Mouse (Mus musculus): ENCODE results near the gene Ap1ar.

Gene Ap1ar

DNA sequence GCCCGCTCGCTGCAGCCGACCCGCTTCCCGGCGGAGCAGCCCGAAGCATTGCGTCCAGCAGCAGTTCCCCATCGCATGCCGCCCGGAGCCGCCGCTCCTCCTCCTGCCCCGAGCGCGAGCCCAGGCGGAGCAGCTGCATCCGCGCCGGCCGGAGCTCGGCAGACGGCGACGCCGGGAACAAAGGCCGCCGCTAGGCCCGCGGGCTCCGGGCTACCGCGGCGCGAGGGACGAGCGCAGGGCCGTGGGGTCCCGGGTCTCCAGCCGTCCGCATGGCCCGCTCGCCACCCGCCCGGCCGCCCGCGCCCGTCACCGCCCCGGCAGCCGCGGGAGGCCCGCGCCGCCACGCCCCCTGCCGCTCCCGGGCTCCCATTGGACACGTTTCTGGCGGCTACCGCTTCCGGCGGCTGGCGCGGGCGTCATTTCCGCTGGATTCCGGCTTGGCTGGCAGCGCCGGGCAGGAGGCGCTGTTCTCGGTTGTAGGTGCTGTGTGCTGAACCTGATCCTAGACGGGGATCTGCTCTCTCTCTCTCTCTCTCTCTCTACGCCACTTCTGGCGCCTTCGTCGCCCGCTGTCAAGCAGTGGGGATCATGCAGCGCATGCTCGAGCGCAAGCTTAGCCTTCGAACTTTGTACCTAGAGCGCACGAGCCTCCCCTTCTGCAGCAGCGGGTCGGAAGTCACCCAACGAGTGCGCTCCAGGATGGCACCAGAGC lies at the start of gene Ap1ar:
Gene Ap1ar (minus strand): TSS at position 370 of the 712 bp plus-strand sequence.
- DNase-seq (ENCODE audit: low read depth, low spot score) = peak; percentile 98

DNA sequence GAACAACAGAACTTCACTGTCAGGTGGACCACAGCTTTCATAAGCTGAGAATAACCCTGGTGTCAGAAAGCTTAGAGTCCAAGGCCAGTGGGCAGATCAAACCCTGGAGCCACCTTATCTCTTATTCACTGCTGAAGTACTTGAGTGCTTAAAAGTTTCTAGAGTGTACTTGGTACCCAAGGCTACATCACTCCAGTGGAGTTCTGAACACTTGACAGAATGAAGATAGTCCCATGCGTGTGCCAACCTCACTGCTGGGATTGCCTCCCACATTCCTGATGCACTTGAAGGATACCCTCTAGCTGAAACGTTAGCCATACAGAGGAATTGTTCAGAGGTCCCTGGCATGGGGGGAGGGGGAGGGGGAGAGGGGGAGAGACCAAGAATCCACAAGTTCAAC lies 44.4 kb upstream of the Ap1ar start:
- no peak for DNase-seq (ENCODE audit: low read depth, low spot score)

DNA sequence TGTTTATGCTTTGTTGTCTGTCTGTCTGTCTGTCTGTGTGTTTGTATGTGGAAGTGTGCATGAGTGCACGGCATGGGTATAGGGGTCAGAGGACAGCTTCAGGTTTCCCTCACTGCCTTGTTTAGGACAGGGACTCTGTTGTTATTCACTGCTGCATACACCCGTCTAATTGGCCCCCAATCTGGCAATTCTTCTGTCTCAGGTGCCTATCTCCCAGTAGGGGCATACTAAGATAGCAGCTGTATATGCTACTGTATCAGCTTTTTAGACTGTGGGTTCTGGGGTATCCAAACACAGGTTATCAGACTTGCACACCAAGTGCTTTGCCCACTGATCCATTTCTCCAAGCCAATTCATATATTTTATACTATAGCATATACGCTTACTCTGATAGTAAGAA lies 42.6 kb upstream of the Ap1ar start:
- no peak for DNase-seq (ENCODE audit: low read depth, low spot score)

DNA sequence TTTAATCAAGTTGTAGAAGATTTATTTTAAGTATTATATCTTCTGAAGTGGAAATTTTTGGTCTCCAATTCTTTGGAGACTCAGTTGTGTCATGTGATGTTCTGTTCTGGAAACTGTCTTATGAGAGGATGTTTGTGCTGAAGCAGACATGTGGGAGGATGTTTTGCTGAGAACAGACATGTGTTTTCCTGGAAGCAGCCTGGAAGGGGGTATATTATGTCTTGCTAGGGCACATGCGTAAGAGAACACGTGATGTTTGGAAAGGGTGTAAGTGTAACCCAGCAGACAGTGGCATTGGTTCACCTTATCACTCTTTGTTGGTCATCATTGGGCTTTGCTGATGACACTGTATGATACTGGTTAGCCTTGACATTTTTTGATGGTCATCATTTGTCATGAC lies 38.2 kb upstream of the Ap1ar start:
- peak; percentile 51 for DNase-seq (ENCODE audit: low read depth, low spot score)

DNA sequence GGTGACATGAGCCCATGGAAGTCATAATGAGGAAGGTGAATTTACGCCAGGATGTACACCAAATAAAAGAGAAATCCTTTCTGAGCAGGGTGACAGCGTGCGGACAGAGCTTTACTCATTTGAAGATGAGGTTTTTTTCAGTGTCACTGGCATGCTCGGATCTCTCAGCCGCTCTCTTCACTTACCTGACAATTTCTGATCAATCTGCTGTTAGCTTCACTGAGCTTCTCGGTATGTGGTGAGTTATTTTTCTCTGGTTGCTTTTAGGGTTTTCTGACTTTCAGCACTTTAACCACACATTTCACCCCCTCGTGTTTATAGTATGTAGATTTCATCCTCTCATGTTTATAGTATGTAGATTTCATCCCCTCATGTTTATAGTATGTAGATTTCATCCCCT lies 37.7 kb upstream of the Ap1ar start:
- DNase-seq (ENCODE audit: low read depth, low spot score) = no peak

DNA sequence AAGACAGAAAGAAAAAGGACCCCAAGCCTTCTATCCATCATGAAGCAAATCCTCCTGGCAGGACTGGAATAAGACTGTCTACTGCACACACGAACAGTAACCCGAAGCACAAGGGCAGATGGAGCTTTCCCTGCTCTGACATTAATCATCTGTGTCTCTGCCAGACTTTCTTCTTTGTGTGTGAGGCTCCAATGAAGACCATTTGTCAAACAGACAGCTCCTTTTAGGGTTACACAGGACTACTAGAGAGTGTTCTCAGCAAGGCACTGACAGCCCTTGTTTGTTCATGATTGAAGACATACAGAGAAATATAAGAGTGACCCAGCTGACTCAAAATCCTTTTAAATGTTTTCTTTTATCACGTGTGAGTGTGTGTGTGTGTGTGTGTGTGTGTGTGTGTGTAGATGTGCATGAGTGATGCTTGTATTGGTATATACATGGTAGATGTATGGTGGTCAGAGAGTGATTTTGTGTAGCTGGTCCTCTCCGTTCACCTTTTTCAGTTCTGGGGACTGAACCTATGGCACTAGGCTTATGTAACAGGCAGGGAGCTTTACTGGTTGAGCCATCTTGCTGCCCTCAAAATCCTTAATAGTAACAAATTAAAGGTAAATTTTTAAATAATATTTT lies 37.0 kb upstream of the Ap1ar start:
- no peak for DNase-seq (ENCODE audit: low read depth, low spot score)

DNA sequence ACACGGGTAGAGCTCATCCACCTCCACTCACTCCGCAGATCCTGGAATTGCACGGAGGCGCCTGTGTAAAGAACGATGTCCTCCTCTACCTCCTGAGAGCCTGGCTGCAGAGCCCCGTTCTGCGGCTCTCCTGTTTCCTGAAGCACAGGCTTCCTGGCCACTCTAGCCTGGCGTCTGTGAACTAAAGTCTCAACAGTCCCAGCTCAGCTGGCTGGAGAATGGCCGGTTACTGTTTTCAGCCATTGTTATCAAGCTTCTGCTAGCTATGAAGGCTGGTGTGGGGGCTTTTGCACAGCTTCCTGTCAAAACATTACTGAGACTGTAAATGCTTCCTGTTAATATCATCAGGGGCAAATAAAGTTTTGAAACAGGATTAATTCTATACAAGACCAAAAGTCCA lies 34.3 kb upstream of the Ap1ar start:
- DNase-seq (ENCODE audit: low read depth, low spot score) = no peak

DNA sequence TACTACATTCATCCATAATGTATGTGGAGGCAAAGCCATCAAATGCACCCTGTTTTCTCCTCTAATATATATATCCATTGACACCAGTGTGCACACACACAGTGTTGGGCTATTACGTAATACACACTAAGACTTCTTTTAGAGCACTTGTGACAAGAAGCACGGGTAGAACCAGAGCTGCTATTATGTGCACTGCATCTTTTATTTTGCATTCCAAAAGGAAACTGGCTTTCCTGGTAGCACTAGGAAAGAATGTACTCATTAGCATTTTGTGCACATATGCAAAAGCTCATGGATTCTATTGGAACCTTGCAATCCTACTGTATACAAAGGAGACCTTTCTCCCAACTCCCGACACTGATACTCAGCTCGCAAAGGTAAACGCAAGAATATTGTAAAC lies 31.6 kb upstream of the Ap1ar start:
- no peak for DNase-seq (ENCODE audit: low read depth, low spot score)

DNA sequence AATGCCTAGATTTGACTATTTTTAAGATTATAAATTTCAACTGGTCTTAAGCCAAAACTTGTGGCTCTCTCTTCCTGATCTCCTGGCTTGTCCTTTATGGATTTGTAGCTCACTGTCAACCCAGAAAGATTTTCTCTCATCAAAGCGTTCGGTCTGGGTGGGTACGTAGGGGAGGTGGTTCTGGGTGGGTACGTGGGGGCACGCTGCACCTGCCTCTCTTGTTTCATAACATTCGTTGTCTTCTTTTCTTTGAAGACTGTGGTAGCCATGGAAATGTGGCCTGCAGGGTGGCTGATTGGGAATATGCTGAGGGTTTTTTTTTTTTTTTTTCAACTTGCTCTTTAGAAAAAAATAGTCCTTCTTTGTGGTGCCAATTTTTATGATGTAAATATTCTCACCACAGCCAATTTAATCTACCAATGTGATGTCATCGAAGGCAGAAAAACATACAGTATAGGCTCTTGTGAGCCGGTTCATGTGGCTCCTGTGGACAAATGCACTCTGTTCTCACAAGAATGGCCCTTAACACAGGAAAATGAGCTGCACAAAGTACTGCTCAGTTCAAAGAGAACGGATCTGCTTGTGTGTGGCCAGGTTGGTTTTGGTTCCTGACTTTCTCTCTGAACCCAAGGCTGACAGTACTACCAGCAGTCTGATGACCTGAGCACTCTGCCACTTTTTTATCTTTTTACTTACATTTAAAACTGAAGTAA lies 30.9 kb upstream of the Ap1ar start:
- DNase-seq (ENCODE audit: low read depth, low spot score) = no peak

DNA sequence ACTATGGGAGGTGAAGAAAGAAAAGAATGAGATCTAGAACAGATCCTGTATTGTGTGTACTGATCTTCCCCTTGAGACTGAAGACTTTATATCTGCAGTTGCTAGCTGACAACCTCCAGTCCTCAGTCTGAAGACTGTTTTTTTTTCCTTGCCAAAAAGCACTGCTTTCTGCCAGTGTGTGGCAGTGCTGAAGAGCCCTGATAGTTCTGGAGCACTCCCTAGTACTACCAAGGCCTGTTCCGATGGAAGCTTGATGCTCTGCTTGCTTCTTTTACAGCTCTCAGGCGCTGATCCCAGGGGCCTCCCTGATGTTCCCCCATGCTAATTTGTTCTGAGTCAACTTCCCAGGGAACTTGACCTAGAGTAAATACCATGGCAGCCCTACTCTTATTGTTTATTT lies 26.9 kb upstream of the Ap1ar start:
- no peak for DNase-seq (ENCODE audit: low read depth, low spot score)

DNA sequence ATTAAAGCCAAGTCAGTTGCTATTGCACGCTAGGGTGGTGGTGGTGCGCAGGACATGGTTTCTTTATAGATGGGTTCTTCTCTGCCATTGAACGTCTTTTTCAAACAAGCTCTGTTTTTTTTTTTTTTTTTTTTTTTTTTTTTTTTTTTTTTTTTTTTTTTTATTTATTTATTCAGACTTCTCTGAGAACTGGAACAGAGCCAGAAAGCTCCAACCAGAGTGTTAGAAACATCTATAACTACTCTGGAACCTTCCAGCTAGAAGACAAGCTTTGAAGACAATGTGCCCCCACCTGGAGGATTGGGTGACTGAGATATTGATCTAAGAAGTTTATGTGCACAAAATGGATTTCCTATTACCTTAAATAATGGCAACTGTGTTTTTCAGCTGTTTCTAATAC lies 26.2 kb upstream of the Ap1ar start:
- DNase-seq (ENCODE audit: low read depth, low spot score) = peak; percentile 15

DNA sequence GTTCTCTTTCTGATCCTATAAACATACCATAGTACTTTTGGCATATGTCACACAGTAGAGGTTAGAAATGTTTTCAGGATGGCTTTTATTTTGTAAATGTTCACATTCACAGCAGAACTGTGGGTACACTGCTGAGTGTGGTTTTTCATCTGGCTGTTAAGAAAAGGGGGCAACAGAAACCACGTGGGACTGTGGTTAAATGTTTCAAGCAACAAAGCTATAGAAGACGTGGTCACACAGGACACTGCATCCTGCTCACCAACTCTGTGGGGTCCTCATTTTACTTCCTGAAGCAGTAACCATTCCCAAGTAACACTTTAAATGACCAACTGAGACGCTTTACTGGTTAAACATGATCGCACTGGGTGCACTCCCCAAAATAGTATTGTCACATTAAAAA lies 25.2 kb upstream of the Ap1ar start:
- no peak for DNase-seq (ENCODE audit: low read depth, low spot score)

DNA sequence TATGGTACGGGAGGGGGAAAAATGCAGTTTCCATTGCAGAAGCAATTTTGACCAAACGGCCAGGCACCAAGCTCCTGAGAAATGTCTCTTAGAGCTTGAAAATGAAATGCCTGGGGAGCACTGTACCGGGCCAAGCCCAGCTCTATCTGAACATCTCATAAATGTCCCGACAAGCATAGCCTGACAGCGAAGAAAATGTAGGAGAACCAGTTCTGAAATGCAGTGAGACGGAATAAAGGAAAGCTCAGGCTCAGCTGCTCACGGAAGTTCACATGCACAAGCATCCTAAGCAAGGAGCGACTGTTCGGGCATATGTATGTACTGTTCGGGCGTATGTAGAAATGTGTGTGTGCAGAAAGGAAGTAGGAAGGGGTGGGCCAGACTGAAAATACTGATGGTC lies 24.0 kb upstream of the Ap1ar start:
- no peak for DNase-seq (ENCODE audit: low read depth, low spot score)

DNA sequence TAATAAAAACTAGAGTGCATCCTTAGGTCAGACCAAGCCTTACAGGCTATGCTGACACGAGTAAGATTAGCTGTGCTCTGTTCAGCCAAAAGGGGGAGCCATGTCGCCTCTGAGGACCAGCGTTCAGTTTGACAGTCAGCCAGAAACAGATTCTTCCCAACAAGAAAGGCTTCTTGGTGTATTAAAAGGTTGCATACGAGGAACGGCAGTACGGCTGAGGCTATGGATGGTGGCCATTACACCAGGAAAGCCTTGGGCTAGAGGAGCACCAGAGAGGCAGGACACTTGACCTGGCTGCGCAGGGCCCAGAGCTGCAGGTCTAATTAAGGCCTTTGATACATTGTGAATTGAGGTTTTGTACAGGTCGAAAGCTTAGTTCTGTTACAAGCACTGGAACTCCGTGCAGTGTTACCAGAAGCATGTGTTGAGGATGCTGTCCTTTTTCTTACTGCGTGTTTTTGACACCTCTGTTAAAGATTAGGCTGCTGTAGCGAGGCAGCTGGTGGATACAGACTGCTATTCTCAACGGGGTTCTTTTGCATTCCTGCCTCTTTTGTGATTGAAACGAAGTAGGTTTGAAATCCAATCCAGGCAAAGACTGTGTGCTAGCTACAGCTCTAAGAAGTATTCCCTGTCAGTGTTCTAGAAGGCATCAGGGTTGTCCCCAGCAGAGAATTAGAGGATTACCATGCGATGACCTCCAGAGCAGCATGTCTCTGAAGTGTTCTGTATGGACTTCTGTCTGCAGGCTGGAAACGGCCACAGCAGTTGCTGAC lies 16.3 kb upstream of the Ap1ar start:
- peak; percentile 85 for DNase-seq (ENCODE audit: low read depth, low spot score)

DNA sequence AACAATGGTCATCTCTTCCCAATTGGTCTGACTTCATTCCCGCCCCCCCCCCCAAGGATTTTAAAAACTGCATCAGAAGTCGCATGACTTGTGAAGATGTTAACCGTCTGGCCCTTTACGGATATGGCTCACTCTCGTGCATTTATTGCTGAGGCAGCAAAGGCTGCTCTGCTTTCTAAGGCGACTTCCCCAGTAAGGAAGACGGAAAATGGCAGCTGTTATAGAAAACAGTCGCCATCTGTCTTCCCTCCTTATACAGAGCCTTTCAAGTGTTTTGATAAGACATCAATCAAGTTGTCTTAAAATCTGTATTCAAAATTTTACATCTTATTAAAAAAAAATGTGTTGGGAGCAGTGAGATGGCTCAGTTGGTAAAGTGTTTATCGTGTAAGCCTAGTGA lies 15.4 kb upstream of the Ap1ar start:
- no peak for DNase-seq (ENCODE audit: low read depth, low spot score)

DNA sequence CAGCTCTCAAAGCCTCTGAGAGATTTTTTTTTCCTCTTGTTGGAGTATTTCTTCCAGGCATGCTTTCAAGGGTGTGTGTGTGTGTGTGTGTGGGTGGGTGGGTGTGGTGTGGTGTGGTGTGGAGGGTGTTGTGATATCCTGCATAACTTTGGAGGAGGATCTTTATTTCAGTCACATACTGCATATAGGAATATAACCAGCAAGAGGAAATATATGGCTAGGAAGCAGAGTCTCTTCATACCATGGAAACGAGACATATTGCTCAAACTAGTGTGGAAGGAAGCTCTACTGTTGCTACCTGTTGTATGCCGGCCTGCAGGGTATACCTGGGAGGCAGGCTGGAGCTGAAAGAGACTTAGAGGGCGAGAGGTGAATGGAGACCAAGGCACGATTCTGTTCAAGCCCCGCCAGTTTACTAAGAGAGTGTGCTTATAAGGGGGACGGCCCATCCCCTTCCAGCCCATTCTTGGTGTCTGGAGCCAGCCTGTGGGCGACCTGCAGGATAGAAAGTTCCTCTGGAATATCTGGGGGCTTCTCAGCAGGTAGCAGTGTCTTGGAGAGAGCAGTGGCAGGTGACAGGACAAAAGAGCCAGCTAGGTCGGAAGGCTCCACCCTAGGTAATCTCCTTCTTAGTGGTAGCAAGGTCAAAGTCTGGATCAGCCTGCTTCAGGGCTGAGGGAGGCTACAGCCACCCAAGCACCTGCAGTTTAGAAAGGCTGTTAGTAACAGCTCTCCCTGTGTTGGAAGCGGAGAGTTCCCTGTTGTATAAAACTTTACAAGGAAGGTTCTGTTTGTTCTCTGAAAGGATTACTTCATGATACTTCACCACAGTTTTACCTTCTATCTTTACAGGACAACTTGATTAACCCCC lies 13.7 kb upstream of the Ap1ar start:
- no peak for DNase-seq (ENCODE audit: low read depth, low spot score)

DNA sequence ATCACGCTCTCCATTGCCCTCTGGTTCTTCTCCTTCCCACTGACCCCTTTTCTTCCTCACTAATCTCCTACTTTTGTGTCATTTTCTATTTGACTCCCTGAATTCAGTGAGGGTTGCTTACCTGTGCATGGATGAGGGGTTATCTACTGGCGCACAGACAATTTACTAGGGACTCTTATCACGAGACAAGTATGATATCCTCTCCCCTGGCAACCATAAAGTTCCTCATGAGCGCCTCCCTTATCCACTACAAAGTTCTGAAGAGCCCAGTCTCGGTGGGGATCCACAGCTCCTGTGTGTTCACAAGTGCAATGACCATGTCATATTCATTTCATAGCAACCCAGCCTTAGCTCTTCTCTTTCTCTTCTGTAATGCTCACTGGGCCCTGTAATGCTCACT lies 12.6 kb upstream of the Ap1ar start:
- DNase-seq (ENCODE audit: low read depth, low spot score) = no peak

DNA sequence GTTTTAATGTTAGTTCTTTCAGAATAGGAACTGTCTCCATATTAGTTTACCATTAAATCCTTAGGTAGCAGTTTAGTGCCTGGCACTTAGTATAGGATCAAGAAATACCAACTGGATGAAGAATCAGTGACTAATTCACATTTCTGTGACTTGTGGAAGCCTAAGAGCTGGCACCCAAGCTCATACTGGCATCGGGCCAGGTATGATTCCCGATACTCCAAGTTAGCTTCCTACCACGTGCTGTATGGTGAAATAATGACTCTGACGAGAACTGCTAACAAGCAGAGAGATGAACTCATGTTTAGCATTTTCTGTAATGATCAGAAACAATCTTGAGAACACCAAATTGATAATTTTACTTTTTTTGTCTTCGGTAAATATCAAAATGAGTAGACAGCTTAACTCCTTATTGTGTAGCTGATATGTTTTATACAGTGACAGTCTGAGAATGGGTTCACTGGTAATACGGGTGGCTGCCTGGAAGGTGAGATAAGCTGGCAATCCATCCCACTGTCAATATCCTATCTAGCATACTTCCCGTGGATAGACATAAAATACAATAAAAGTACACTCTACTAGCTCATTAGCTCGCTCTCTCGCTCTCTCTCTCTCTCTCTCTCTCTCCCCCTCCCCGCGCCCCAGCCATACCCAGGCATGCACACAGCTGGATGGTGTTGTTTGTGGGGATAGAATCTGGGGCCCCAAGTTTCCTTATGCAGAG lies 10.9 kb upstream of the Ap1ar start:
- no peak for DNase-seq (ENCODE audit: low read depth, low spot score)

DNA sequence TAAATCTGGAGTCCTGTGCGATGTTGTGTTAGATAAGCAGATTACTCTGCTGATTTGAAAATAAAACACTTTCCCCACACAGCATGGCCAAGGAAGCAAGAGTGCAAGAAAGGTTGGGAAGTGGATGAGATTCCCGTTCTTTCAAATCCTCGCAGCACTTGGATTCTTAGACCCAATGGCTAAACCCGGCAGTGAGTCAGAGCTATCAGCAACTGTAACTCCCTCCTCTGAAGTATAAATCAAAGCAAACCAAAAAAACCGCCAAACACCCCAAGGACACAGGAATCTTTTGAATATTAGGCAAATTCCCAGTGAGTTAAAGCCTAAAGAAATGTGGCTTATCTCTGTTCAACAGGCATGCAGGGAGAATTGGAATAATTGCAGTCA lies 6.6 kb upstream of the Ap1ar start:
- DNase-seq (ENCODE audit: low read depth, low spot score) = no peak

DNA sequence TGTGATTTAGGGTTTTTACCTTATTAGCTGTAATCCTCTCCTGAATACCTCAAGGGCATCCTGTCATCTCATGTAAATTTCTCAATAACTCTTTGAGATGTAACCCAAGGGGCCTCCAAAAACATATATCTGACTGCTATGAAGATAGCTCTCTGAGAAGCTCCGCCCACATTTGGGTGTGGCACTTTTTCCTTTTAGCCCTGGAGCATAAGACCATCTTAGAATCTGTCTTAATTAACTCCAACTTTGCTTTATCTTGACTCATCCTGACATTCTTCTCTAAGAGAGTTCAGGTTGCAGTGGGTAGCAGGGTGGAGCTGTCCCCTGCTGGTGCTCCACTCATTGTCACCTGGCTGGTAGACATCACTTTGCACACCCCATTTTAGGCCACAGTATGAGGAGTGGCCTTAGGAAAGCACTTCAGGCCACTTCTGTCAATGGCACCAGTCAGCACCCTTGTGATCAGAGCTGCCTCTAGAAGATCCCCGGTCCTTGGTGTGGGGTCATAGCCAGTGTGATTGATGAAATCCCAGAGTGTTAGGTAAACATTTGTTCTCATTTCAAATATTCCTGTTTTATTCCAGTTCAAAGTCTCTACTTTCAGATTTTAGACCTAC lies 6.1 kb upstream of the Ap1ar start:
- DNase-seq (ENCODE audit: low read depth, low spot score) = no peak

All from CD4-positive, CD25-positive, alpha-beta regulatory T cell, adult 2 months (primary cell).